Mouse (Mus musculus) megakaryocyte, embryonic 14.5 days (primary cell): Measurements from ENCODE around the gene Tmprss11a.

Source experiments
- FLI1 ChIP-seq: IDR thresholded peaks from 2 replicates; pipeline ENCODE4 v1.6.1; 2012; ENCODE audit warnings: low read length, inconsistent platforms, mixed read lengths
- GATA1 ChIP-seq: IDR thresholded peaks from 3 replicates; pipeline ENCODE4 v1.6.1; 2012; ENCODE audit warnings: mixed read lengths, low read length, inconsistent platforms, borderline replicate concordance

DNA sequence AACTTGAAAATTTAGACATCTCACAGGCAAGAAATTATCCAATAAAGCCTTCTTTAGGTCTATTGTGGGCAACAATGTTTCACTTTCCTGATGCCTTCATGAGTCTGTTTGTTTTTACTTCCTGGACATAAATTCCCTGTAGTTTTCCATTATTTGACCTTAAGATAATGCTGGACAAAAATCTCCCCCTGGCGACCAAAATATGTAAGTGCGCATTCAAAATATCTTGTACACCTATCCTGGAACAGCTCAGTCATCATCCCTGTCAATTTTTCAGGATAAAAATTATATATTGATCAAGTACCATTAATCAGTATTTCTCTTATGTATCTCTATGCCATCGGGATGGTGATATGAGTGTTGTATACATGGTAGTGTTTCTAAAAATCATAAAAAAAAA, 58.0 kb downstream of the Tmprss11a start:
- TF ChIP-seq FLI1: no peak
- TF ChIP-seq GATA1: no peak
